Mouse (Mus musculus): ENCODE measurements around the gene Msl1.

The Msl1 gene

DNA sequence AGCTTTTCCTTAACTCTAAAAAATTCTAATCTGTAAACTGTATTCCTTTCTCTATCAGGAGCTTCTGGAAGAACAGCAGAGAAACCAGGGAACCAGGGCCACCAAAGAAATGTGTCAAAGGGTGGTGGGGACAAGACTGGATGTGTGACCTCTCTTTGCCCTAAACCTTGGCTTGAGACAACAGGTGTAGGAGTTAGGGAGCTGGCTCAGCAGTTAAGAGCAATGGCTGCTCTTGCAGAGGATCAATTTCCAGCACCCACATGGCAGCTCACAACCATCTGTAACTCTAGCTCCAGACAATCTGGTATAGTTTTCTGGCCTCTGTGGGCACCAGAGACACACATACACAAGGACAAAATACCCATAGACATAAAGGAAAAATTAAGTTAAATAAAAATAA is 17.4 kb upstream of the Msl1 start:
- DNase-seq, result no peak

DNA sequence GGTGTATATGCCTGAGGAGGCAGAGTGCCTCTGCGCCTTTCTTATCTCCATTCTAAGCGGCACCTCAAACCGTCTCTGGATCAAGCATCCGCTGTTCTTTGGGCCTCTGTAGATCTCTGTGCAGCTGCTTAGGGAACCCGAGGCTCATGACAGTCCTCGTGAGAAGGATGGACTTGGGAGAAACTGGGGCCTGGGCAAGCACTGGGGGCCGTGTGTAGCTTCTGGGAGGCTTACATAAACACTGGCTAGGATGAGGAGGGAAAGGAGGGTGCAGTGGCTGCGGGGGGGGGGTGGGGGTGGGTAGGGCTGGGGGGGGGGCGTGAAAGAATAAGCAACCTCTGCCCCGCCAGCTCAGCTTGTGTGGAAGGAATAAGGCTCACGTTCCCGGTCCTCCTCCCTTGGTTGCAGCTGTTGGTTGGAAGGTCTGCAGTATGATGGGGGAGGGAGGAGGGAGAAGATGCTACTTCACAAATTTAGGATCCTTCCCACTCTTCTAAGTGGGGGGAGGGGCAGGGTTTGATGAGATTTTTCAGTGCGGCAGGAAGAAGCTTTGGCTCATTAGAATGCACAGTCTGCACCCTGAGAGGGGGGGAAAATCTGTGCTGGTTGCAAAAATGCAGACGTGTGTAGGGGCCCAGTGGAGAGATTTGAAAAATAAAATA is 13.3 kb upstream of the Msl1 start:
- peak; percentile 65 to 80 for DNase-seq

DNA sequence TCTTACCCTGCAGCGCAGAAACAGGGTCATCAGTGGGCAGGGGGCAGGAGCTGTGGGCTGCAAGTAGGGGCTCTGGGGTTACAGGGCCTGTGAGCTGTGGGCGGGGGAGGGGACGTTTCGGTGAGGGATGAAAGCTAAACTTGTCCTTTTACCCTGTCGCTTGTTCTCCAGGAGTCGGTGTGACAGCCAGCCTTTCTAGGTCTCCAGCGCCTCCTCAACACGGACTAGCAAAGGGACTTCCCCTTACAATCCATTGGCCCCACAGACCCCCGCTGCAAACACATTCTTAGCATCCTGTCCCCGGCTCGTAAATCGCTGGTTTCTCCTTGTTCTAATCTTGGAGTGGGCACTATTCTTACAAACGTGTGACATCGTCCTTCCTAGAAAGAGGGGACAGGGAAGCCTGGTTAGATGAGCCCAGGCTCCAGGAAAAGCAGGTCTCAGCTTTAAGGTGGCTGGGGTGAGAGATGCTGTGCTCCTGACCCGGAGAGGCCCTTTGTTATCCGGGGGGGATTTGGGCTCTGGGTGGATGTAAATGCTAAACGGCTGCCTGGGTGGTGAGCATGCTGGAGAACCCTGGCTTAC is 12.6 kb upstream of the Msl1 start:
- DNase-seq, result peak; percentile 65 to 74

DNA sequence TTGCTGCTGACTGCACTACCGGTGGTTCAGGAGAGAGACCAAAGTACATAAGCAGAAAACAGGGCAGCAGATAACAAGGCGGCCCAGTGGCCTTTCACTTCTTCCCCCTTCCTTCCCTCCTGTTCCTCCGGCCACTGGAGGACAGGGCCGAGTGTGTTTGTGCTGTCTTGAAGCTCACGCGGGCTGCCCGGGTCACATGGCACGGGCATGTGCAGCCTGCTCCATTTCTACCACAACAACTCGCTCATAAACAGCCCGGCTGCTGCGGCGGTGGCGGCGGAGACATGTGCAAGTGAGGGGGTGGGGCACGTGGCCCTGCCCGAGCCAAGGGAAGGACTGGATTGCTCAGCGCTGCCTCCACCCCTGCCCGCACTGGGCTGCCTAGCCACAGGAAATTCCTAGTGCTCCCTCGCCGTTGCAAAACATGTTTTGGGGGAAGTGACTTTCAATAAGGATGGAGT is 12.1 kb upstream of the Msl1 start:
- DNase-seq, result peak; percentile 94 to 97

DNA sequence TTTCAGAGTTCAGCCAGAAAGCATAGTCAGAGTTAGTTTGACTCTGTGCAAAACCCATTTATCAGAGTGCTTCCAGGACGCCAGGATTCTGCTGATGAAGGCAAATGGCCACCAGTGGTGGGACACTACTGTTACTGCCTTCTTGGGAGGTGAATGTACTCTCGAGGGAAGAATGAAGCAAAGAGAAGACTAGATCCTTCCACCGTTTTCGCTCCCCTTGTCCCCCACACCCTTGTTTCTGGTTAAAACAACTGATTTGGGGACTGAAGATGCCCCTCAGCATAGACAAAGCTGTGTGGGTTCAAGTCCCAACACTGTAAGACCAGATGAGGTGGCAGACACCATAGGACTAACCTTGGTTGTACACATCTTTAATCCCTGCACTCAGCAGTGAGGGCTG is 11.2 kb upstream of the Msl1 start:
- no peak for DNase-seq

DNA sequence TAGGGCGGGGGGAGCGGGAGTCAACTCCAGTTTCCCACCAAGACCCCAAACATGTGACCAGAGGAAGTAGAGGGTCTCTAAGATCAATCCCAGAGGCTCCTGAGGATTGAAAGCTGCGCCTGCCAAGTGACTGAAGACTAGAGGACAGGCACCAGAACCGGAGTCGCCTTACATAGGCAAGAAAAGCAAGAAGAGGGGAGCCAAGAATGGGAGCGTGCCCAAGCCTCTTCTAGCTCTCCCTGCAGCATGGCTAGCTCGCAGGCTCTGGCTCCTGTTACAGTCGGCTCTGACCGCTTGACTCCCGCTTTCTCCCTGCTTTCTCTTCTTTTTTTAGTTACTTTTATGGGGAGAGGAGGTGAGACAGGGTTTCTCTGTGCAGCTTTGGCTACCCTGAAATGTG is 10.1 kb upstream of the Msl1 start:
- peak in 1 of 2 experiments; percentile 67 for DNase-seq

DNA sequence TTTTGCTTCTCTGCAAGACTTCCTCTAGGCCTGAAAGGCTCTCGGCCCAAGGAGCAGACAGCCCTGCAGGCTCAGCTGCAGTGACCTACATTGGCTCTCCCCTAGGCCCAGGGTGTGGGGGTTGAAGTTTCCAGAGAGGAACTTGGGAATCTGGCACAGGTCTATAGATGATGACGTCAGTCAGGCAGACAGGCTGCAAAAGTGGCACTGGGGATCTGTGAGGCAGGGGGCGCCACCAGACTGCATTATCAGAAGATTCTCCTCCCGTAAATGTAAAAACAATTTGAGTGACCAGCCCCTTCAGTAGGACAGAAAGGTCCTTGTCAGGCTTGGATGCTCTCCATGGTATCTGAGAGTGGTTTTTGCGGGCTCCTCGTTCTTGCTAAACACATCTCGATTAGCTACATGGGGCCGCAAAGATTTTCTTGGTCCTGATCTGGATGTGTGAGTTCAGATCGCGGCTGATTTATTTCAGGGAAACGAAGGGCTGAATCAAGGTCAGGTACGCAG is 9.5 kb upstream of the Msl1 start:
- DNase-seq, result peak; percentile 85 to 92

DNA sequence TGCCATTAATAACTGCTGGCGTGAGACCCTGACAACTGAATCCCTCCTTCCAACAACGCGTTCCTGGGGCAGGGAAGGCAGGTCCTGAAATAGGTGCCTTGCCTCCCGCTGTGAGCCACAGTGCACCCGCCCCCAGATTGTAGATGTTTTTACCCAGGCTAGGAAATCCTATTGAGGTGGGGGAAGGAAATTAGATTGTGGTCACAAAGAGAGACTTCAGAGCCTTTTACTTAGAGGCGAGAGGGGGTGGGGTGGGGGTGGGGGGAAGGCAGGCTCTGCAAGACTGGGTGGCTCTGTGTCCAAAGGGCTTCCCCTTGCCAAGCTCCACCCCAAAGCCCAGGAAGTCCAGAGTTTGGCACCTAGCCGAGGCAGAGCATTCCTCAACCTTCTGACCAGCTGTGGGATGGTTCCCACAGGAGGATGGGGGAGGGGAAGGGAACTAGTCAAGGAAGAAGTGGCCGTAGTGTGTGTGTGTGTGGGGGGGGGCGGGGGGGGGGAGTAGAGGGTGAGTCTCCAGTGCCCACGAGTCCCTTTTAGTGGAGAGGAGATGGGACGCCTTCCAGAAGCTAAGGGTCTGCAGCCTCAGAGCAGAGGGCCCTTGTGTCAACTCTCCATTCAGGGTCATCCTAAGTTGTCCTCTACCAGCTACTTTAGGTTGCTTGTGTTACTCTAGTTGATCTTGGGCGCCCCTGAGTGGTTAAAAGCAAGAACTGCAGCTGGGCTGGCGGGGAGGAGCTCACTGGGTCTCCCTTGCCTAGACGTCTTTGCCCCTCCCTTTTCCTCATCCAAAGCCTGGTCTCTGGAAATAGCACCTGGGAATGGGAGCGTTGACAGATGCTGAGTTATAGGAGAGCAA is 8.7 kb upstream of the Msl1 start:
- DNase-seq, result peak; percentile 97 to 98

DNA sequence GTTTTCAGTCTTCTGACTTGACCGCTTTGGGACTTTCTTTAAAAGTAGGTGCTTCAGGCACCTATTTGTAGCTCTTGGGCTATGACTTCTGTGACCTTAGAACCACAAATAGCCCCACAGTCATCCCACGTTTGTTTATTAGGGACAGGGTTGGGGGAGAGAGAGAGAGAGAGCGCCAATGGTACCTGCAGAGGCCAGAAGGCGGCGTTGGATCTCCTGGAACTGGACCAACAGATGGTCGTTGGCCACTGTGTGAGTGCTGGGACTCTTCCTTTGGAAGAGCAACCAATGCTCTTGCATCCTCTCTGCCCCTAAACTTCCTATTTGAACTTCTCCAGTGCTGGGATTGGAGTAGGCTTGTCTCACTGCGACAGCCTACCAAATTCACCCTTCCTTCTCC is 8.1 kb upstream of the Msl1 start:
- peak in 1 of 2 experiments; percentile 55 for DNase-seq

DNA sequence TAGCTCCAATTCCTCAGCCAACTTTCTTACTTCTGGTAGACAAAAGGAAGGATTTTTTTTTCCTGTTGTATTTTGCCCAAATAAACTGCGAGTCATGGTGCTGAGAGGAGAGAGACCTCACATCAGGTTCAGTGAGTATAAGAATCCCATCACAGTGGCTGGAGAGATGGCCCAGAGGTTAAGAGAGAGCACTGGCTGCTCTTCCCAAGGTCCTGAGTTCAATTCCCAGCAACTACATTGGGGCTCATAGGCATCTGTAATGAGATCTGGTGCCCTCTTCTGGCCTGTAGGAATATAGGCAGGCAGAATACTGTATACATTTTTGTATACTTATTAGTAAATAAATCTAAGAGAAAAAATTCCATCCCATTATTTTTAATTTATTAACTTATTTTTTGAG is 7.6 kb upstream of the Msl1 start:
- no peak for DNase-seq

DNA sequence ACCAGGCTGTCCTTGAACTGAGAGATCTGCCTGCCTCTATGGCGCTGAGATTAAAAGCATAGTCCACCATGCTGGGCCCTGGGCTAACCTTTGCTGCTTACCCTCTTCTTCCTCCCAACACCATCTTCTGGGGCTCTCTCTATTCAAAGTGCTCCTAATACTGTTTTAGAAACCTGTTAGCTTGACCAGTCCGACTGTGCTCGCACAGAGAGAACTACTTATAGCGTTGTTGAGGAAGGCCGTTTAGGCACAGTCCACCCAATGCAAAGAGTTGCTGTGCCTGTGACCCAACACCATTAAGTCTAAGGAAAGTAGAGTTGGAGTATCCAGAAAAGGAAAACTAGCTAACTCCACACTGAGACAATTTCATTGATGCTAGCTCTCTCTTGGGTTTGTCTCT is 7.2 kb upstream of the Msl1 start:
- no peak for DNase-seq

DNA sequence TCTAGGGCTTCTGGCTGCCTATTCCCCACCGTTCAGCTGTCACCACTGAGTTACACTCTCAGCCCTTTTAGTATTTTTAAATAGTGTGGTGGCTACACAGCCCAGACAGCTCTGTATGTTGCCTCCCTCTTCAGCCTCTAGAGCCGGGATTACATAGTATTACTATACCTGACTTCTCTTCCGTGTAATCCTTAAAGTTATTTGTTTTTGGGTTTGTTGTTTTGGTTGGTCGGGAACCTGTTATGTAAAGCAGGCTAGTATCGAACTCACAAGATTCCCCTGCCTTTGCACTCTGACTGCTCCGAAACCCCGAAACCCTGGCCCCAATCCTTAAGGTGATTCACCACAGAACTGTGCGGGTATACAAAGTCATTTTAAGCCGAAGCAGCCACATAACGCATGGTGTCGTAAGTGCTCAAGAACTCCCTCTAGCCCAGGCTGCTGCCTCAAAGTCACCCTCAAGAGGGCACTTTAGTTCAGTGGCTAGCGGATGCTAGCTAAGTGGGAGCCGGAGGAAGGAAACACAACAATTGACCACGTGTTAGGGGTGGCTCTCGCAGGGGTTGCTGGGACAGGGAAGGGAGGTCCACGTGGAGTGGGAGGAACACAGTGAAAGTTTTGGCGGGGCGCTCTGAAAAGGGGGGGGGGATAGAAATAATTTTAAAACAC is 6.6 kb upstream of the Msl1 start:
- DNase-seq, result peak; percentile 89 to 93

DNA sequence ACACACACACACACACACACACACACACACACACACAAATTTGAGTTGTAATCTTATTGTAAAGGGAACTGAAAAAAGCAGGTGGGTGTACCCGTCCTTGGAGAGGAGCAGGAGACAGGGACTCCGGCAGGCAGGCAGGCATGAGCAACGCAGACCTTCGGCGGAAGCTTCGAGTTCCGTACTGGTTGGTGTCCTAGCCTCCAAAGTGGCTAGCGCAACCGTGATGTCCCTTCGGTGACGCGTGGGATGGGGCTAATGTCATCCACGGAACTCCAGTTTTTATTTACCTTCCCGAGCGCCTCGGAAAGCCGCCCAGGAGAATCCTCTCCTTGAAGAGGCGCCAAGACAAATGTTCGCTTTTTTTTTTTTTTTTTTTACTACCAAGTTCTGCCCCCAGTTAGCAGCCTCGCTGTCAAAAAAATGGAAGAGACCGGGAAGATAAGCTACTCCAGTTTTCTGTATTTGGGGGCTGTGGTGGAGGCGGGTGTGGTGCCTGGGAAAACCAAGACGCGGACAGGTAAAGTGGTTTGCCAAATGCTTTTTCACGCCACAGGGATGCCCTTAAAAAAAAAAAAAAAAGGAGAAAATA is 6.0 kb upstream of the Msl1 start:
- peak in 1 of 2 experiments; percentile 70 for DNase-seq

DNA sequence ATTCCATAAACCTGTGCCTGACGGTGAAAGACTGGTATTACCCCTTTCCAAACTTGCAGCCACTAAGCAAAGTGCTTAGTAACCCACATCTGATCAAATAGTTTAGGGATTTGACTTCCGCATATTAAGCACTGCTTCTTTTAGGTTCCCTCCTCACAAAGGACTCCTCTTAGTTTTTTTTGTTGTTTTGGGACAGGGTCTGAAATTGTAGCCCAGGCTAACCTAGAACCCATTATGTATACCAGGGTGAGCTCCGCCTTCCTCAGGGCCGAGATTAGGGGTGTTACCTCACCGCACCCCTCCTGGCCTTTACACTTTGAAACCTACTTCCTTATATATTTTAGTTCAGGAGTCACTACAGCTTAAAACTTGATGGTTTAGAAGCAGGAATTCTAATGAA is 5.5 kb upstream of the Msl1 start:
- DNase-seq, result no peak

DNA sequence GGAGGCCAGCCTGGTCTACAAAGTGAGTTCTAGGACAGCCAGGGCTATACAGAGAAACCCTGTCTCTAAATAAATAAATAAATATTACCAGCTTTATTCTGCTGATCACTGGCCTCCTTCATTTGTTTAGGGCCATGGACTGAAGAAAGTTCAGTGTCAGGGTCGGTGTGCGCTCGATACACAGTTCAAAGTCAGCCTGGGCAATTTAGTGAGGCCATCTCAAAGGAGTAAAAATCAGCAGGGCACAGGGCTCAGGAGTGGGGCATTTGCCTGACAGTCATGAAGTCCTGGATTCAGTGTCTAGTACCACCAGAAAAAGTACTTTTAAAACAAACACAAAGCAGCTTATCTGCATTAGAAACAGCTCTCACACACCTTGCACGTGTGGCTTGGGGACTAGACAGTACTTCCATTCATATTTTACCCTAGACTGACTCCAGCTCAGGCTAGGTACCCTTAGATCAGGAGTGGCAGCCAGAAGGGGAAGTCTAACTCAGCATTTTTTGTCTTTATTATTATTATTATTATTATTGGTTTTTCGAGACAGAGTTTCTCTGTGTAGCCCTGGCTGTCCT is 4.6 kb upstream of the Msl1 start:
- no peak for DNase-seq

DNA sequence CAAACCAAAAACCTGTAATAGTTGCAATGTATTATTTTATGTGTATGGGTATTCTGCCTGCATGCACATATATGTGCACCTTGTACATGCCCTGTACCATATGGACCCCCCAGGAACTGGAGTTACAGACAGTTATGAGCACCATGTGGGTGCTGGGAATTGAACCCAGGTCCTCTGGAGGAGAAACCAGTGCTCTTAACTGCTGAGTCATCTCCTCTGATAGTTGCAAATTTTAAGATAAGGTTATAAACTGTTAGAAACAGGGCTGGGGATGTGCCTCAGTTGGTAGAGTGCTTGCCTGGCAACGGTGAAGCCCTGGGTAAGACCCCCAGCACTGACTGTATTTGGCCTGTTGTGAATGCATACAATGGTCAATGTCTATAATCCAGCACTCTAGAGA is 3.9 kb upstream of the Msl1 start:
- DNase-seq, result no peak

DNA sequence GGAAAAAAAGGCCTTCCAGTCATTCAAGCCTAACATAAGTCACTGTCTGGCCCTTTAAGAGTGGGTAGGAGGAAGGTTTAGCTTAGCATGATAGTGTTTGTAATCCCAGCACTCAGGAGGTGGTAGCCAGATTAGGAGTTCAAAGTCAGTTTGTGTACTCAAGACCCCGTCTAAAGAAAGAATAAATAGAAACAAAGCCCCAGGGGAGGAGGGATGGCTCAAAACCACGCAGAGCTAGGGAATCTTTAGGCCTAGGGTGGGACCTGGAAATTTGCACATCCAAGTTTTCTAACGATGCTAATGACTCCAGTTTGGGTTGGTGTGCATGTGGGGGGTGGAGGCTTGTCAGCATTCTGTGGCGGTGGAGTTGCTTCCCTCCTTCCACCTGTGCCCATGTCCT is 3.2 kb upstream of the Msl1 start:
- peak in 1 of 2 experiments; percentile 1 for DNase-seq

DNA sequence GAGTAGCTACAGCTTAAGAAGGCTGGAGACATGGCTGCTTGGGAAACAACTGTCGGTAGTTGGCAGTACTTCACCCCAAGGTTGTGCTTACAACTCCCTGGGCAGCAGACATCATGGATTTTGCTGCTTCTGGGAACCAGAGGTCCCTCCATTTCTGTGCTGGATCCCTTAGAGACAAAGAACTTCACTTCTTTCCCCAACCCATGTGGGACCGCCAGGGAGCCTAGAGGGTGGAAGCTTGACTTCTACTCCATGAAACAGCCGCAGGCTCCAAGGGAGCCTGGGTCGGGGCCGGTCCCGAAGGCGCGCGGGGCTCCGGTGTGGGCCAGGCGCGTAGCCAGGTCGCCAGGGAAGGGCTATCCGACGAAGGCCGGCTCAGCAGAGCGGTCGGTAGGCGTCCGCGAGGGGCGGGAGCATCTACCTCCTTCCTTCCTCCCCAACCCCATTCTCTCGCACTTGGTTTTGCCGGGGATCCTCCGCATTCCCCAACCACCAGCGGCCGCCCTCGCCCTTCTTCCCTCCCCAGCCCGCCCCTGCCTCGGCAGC is 774 bp upstream of the Msl1 start:
- DNase-seq, result peak in 1 of 2 experiments; percentile 90

DNA sequence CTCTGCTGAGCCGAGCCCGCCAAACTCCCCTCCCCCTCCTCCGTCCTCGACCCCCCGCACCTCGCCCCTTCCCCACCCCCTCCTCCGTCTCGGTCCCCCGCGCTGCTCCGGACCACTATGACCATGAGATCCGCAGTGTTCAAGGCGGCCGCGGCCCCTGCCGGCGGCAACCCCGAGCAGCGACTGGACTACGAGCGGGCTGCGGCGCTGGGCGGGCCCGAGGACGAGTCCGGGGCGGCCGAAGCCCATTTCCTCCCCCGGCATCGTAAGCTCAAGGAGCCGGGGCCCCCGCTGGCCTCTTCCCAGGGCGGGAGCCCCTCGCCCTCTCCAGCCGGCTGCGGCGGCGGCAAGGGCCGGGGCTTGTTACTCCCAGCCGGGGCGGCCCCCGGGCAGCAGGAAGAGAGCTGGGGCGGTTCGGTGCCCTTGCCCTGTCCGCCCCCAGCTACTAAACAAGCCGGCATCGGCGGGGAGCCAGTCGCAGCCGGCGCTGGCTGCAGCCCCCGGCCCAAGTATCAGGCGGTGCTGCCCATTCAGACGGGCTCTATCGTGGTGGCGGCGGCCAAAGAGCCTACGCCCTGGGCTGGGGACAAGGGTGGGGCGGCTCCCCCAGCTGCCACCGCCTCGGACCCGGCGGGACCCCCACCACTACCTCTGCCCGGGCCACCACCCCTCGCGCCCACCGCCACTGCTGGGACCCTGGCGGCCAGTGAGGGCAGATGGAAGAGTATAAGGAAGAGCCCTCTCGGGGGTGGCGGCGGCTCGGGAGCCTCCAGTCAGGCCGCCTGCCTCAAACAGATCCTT is 598 bp downstream of the Msl1 start:
- DNase-seq, result peak; percentile 71 to 81

DNA sequence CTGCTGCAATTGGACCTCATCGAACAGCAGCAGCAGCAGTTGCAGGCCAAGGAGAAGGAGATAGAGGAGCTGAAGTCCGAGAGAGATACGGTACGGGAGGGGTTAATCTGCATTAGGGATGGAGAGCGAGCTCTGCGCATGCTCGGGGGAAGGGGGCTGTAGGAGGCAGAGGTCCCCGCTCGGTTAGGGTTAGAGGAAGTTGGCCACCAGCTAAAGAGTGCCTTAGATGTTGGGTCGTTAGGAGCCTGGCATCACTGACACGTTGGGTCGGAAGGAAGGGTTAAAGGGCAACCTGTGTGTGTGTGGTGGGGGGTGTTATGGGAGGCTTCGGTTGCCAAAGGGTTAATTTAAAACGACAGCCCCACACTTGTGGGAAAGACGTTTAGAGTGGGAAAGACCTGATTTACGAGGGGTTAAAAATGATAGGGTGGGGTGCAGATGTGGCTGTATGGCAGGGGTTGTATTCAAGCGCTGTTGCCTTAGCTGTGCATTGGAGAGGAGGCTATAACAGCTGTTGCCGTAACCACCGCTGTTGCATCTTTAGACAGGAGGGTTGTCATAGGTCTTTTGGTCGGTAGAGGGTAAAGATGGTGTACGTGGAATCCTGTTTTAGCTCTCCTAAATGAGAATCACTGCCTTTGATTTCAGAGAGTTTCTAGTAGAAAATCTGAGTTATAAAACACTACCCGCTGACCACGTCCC is 1.4 kb downstream of the Msl1 start:
- DNase-seq, result peak; percentile 84 to 89
